Mouse (Mus musculus): ENCODE data around the gene Arfgef3.

- no peak for TF ChIP-seq CTCF (IDR thresholded peaks at IDR 0.05; ENCODE audit: insufficient read depth, low read length)
- no peak for TF ChIP-seq POLR2A (IDR thresholded peaks at IDR 0.05; ENCODE audit: borderline replicate concordance, extremely low read depth, low read depth, low read length)
These were observed at the start of gene Arfgef3 for GRCm38 (mm10) chr10:18743286-18744142.

Measured in lung, adult 2 months (tissue).